Mouse (Mus musculus): Measurements from ENCODE around the gene Rpl23.

DNA sequence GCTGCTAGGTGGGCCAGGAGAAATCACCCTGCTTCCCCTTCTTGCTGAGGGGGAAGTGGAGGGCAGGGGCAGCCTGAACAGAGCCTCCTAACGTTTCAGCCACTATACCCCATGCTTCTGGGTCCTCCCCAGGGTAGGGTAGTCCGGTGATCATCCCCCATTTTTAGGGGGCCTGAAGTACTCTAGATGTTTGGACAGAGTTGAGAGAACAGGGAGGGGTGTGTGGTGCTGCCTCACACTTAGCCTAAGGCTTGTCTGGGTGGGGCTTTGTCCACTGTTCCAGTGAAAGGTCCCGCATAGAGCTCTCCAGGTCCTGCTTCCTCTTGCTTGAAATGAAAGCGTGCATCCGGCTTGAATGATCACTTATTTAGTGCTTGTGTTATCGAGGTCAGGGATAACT, 48.3 kb upstream of the Rpl23 start:
- TF ChIP-seq CTCF (IDR thresholded peaks at IDR 0.05; ENCODE audit: low read depth): no peak
- TF ChIP-seq EP300 (IDR thresholded peaks at IDR 0.05; ENCODE audit: low read depth): no peak

All from liver, postnatal 0 days (tissue).